Mouse (Mus musculus) layer of hippocampus, adult 8-10 months (tissue): ENCODE measurements around the gene Pigm. TPM values are rescaled to one million over a fixed set of nuclear protein-coding genes. Genes with fewer than 3 reads are reported as not detected.
A peak's percentile ranks its signal among the peaks of the same experiment; 100 is the strongest.

Experiments used
- DNase-seq, 2 experiments: peaks; one replicate each; pipeline ENCODE4 v3.0.0; 2022; ENCODE audit warnings: low spot score in 2 of 2
- total RNA-seq, 4 experiments: library from RNA; stranded (reverse); gene quantifications; 2 replicates each; pipeline ENCODE4 v1.2.4; 2022

The Pigm gene
- total RNA-seq, 4 experiments from 2014 or later, result 8.3 to 9.0 (median 8.7) TPM

DNA sequence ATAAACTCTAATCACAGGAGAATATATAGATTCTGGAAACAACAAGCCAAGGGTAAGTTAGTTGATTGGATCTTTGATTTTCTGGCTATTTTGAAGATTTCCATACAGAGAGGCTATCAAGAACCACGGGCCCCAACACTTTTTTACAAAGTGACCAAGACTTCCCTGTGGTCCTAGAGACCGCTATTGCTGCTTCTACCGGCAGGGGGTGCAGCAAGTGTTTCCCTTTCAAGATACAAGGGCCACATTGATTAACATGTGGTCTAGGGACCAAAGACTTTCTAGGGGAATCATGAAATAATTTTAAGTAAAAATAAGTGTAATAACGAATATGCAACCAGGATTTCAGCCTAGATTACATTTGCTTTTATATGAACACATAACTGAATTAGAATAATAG lies 34.5 kb downstream of the Pigm start:
- peak in 1 of 2 experiments; percentile 25 for DNase-seq

DNA sequence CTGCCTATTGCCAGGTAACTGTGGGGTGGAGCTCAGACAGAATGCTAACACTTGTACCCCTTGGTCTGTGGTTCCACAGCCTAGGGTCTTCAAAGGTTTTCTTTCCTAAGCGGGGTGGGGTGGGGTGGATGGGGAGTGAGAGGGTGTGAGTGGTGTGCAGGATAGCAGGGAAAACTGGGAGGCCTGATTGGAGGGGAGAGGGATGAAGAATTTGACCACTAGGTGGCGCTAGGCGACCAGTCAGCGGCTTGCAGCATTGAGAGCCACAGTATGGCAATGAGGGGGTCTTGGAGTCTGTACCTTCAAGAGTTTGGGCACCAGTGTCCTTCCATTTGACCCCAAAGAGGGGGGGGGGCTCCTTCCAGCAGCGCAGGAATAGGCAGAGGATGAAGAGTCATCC lies 35.9 kb downstream of the Pigm start:
- DNase-seq, result peak in 1 of 2 experiments; percentile 76

DNA sequence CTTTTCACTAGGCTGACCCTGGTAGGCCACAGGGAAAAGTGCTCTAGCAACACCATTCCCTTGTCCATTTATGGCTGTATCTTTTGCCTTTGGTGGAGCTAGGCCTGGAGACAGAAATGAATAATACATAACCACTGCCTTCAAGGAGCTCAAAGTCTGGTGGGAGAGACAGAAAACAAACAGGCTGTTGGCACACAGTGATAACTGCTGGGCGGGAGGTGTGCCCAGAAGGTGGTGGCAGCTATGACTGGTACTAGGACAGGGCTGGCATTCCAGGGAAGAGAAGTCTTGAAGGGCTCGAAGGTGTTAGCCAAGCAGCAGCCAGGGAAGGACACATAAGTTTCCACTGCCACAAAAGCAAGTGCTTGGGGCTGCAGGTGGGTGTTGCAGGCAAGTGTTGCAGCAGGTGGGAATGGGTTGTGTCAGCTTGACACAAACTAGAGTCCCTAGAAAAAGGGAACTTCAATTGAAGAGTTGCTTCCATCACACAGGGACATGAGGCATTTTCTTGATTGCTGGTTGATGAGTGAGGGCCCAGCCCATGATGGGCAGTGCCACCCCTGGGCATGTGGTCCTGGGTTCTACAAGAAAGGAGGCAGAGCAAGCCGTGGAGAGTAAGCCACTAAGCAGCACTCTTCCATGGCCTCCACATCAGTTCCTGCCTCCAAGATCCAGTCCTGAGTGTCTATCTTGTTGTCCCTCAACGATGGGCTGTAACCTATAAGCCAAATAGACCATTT lies 37.3 kb downstream of the Pigm start:
- no peak for DNase-seq

DNA sequence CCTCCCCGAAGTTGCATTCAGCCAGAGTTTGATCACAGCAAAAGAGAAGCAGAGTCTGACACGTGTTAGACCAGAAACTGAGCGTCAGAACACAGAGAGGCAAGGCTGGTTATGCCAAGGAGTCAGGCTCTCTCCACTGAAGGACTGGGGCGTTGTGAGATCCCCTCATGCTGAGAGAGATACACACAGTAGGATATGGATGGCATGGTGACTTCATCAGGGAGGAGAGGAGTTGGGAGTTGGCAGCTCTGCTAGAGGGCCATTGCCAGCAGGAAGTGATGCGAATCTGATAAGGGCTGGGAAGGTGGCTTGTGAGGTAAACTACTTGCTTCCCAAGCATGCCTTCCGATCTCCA lies 37.9 kb downstream of the Pigm start:
- no peak for DNase-seq

DNA sequence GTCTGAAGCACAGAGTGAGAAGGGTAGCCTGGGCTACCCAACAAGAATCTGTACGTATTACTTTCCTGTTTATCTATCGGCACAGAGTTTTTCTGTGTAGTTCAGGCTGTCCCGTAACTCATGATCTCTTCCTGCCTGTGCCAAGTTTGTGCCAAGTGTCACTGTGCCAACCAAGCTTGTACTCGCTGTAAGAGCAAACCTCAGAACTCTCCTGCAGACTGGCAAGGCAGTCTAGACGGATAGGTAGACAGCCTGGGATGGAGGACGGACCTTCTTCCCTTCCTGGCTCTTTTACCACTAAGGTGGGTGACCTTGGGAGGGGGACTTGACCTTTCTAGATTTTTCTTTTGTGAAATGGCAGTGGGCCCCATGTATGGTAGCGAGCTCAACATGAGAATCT lies 38.7 kb downstream of the Pigm start:
- no peak for DNase-seq

DNA sequence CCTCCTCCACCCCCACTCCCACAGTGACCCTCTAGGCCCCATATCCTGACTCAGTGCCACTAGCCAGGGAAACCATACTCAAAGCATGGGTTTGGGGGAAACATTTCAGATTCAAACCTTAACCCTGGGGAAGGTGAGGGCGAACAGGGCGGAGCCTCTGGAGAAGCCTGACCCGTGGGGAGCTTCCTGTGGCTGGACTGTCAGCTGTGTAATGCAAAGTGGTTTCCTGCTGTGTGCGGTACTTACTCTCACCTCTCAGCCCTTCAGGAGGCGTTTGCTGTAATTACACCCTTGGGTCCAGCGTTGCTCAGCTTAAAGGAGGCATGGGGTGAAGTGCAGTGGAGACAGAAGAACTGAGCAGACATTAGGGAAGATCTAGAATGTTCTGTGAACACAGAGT lies 41.8 kb downstream of the Pigm start:
- DNase-seq, result no peak

DNA sequence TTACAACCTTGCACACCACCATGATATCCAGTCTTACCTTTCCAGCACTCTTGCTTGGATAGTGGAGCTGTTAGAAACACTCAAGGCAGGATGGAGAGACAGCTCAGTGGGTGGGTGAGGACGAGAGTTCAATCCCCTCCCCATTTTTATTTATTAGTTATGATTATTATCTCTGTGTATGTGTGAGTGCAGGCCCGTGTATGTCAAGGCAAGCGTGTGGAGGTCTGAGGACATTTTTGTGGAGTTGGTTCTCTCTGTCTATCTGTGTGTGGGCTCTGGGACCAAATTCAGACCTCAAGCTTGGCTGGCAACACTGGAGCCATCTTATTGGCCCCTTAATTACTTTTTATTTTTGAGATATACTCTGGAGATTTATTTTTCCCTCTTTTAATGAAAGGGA lies 42.3 kb downstream of the Pigm start:
- DNase-seq, result no peak

DNA sequence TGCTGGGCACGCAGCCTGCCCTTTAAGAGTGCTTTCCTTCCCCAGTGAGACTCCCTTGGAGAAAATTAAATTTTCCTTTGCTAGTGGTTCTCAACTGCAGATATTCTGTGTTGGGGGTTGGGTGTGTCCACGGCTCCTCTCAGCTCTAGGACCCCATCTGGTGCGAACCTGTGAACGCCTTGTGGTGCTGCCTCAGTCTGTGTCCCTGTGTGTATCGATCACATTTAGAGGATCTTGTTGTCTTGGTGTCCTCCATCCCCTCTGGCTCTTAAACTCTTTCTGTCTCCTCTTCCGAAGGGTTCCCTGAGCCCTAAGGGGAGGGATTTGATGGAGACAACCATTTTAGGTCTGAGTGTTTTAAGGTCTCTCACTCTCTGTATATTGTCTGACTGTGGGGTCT lies 43.8 kb downstream of the Pigm start:
- DNase-seq, result no peak

DNA sequence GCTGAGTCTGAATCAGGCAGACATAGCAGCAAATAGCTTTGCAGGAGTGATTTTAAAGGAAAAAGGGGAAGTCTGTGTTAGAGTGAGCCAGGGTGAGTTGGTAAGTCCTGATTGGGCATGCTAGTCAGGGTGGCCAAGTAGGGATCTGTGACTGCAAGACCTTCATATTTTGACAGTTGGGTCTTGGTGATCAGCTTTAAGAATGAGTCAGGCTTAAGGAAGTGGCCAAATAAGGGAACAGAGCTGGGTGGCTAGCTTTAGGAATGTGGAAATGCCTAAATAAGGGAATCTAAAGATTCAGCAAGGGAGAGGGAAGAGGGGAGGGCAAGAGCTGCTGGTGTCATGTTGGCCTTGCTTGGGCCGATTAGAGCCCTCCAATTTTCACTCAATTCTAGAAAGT lies 47.0 kb downstream of the Pigm start:
- no peak for DNase-seq

DNA sequence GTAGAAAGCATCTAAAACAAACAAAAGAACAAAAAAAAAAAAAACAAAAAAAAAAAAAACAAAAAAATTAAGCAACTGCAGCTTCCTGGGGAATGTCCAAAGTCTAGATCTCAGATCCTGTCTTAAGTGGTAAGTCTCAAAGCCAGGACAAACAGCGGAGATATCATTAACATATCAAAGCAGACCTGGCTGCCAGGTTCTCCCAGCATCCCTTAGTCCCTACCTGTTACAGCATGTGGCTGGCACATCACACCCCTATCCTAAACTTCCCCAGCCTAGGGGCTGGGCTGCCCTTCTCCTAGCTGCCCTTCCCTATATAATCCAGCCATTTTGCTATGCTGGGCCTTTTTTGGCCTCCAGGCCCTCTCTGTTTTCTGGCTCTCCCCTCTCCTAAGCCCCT lies 50.1 kb downstream of the Pigm start:
- DNase-seq, result no peak

DNA sequence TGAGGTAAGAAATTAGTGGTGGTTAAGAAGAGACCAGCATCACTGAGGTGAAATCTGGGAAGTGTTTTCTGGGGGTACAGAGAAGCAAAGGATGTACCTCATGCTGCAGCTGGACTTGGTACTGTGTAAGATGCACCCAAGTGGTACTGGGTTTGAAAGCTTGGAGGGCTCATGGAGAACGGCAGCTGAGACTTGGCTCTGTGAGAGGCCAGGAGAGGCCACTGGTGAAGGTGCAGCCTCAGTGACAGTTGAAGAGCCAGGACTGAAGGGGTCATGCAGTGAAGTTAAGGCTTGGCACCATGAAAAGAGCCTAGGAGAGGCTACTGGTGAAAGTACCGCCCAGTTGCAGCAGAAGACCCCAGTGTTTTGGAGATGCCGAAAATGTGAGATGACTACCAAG lies 51.5 kb downstream of the Pigm start:
- no peak for DNase-seq

DNA sequence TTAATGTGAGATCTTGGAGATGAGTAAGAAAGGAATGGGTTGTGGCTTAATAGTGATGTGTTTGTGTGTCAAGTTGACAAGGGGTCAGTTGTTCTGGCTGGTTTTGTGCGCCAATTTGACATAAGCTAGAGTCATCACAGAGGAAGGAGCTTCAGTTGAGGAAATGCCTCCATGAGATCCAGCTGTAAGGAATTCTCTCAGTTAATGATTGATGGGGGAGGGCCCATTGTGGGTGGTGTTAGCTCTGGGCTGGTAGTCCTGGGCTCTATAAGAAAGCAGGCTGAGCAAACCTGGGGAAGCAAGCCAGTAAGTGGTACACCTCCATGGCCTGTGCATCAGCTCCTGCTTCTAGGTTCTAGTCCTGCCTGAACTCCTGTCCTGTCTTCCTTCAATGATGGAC lies 52.3 kb downstream of the Pigm start:
- no peak for DNase-seq

DNA sequence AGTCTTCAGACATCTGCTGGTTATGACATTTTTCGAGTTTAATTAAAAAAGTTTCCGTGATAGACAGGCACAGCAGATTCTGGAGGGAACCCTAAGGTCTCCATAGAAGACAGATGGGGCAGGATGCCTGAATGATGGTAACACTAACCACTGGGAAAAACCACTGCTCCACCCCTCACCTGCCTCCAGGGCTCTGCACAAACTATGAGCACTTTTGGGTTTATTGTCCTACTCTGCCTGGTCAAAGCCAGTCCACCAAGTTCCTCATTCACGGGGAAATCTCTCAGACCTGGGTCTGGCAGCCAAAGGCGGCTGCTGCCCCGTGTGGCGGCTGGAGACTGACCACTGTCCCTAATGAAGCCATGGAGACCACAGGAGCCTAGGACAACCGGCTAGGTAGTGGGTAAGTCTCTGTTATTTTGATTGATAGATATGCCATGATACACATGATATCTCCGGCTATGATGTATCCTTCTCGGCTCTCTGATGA lies 54.4 kb downstream of the Pigm start:
- DNase-seq, result no peak

DNA sequence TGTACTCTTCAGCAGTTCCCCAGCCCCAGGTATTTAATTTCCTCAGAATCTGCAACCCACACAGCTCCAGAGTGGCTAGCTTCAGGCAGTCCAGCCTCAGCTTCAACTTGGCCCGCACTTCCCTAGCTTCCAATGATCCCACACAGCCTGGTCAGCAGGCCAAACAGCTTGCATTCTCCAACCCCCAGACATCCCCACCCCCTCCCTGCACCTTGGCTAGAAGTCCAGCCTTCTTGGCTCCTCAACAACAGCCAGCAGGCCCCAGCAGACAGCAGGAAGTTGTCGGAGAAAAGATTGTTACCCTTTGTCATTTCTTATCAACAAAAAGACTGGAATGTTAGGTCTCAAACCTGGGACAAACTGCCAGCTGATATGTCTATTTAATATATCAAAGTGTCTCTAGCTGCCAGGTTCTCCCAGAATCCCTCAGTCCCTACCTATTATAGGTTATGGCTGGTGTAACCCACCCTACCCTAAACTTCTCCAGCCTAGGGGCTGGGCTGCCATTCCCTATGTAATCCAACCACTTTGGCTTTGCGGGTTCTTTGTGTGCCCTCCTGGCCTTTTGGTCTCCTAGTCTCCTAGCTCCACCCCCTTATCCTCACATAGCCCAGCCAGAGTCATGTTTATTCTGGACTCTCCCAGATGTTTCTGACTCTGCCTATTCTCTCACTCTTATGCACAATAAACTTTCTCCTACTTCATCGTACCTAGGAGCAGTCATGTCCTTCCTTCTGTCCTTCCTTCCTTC lies 55.7 kb downstream of the Pigm start:
- no peak for DNase-seq

DNA sequence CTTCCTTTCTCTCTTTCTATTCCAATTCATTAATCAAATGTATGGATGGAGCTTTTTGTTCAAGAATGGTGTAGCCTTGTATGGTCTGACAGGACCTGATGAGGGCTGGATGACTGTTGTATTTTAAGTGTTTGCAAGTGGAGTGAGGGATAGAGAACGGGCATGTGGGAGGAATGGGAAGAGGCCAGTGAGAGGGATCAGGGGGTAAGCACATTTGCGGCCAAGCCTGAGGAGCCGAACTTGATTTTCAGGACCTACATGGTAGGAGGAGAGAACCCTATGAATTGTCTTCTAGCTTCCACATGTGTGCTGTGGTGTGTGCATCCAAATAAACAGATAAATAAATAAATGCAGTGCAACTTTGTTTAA lies 56.2 kb downstream of the Pigm start:
- no peak for DNase-seq

DNA sequence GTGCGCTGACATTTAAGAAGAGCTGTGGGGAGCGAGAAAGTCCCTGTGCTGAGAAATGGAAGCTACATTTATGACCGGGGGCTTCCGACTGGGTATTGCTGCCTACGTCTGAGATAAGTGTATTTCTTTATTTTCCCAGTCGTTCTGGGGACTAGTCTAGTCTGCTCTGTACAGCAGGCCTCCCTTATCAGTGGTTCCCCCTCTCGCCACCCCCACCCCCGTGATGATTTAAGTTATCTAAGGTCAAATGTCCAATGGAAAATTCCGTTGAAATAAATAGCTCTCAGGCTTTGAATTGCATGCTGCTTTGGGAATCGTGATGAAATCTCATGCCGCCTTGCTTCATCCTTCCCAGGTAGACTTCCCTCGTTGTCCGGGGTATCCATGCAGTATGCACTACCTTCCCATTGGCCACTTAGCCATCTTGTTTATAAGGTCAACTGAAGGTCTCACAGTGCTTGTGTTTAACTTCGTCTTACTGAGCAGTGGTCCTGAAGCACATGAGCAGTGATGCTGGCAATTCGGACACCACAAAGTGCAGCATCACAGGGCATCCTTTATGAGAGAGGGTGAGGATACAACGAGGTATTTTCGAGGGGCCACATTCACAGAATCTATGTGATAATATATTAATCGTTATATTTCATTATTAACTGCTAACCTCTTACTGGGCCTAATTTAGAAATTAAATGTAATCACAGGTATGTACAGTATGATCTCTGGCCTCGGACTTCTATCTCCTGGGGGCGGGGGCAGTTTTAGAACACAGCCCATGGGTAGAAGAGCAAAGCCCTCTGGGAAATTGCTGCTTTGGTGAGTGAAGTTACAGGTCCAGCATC lies 56.9 kb downstream of the Pigm start:
- no peak for DNase-seq

Other genes starting within 250 kb of the Pigm start
- gene Pex19, start 249.8 kb upstream of the Pigm start, total RNA-seq, result 10 to 100 TPM; 86.3 to 97.0 (median 91.7) TPM
- 100 to 1,000 TPM; 111 to 123 (median 119) TPM for gene Dcaf8, start 228.5 kb upstream of the Pigm start, total RNA-seq
- 100 to 1,000 TPM; 445 to 463 (median 462) TPM for gene Pea15a, start 169.7 kb upstream of the Pigm start, total RNA-seq
- under 1 TPM in 3 of 4 experiments, not detected in 1; 0.67 to 0.91 (median 0.78) TPM for gene Casq1, start 156.7 kb upstream of the Pigm start, total RNA-seq
- not detected for gene Atp1a4, start 118.1 kb upstream of the Pigm start, total RNA-seq
- gene Igsf8, start 114.9 kb upstream of the Pigm start, total RNA-seq, result 100 to 1,000 TPM; 226 to 260 (median 236) TPM
- 100 to 1,000 TPM; 613 to 678 (median 645) TPM for gene Atp1a2, start 78.5 kb upstream of the Pigm start, total RNA-seq
- 10 to 100 TPM; 66.5 to 88.7 (median 77.5) TPM for gene Kcnj9, start 47.2 kb upstream of the Pigm start, total RNA-seq
- 100 to 1,000 TPM in 2 of 4 experiments, 10 to 100 TPM in 2; 92.2 to 116 (median 100.0) TPM for gene Kcnj10, start 35.3 kb upstream of the Pigm start, total RNA-seq
- 1 to 10 TPM in 2 of 4 experiments, not detected in 2; 7.5 to 8.6 TPM for gene Slamf9, start 98.8 kb downstream of the Pigm start, total RNA-seq
- 1 to 10 TPM; 4.1 to 6.6 (median 5.3) TPM for gene Igsf9, start 105.2 kb downstream of the Pigm start, total RNA-seq
- 10 to 100 TPM; 11.7 to 21.0 (median 16.7) TPM for gene Tagln2, start 123.5 kb downstream of the Pigm start, total RNA-seq
- gene Cfap45, start 144.3 kb downstream of the Pigm start, total RNA-seq, result 1 to 10 TPM; 4.7 to 7.4 (median 5.6) TPM
- gene Vsig8, start 179.4 kb downstream of the Pigm start, total RNA-seq, result under 1 TPM in 3 of 4 experiments, not detected in 1; 0.56 to 0.71 (median 0.64) TPM
- gene Slamf8, start 214.0 kb downstream of the Pigm start, total RNA-seq, result under 1 TPM in 2 of 4 experiments, not detected in 2; 0.59 to 0.92 TPM
- gene Fcrl6, start 226.0 kb downstream of the Pigm start, total RNA-seq, result under 1 TPM in 1 of 4 experiments, not detected in 3; 0.25 TPM